Mouse (Mus musculus): ENCODE data around the gene Acbd7. TPM values are rescaled to one million over a fixed set of nuclear protein-coding genes. Genes with fewer than 3 reads are reported as not detected.

Acbd7 gene
- polyA plus RNA-seq, 1 experiment, result 1.4 TPM

- Histone ChIP-seq H3K27ac (ENCODE audit: insufficient read depth, low read length) (no peak overlapping the region), H3K4me1 (ENCODE audit: control insufficient read depth, insufficient read depth, low read length) (no peaks in the 10 kb centered on the region), H3K27me3 (ENCODE audit: control insufficient read depth, insufficient read depth, low read length) (no peaks in the 10 kb centered on the region), H3K4me3 (replicated peaks; ENCODE audit: insufficient read depth, low read depth, low read length) (no peak overlapping the region)
- no peak for DNase-seq
- WGBS, result 73% methylated on average over 6 of the region's 6 CpGs
- TF ChIP-seq POLR2A (IDR thresholded peaks at IDR 0.05; ENCODE audit: borderline replicate concordance, insufficient read depth, low read length), result no peak
Observed at GRCm38 (mm10) chr2:3387105-3387860, 51.3 kb downstream of the Acbd7 start.

Other genes starting within 250 kb of the Acbd7 start
- 26.6 and 29.1 TPM in 2 replicates for gene Fam171a1, start 221.9 kb upstream of the Acbd7 start, polyA plus RNA-seq (2012; rRNA removed)
- 39.8 and 41.6 TPM in 2 replicates for gene Nmt2, start 52.0 kb upstream of the Acbd7 start, polyA plus RNA-seq (2012; rRNA removed)
- 12.7 and 13.5 TPM in 2 replicates for gene Rpp38, start 3.5 kb upstream of the Acbd7 start, polyA plus RNA-seq (2012; rRNA removed)
- gene Olah, start 61.0 kb downstream of the Acbd7 start, polyA plus RNA-seq (2012; rRNA removed), result 0.06 TPM in 1 of 2 replicates, not detected in the other
- 1.4 and 2.1 TPM in 2 replicates for gene Meig1, start 86.5 kb downstream of the Acbd7 start, polyA plus RNA-seq (2012; rRNA removed)
- gene Dclre1c, start 88.0 kb downstream of the Acbd7 start, polyA plus RNA-seq (2012; rRNA removed), result 9.2 and 9.5 TPM in 2 replicates
- 2.5 and 2.6 TPM in 2 replicates for gene Suv39h2, start 138.9 kb downstream of the Acbd7 start, polyA plus RNA-seq (2012; rRNA removed)
- 3.9 and 4.1 TPM in 2 replicates for gene Gm45902, start 176.6 kb downstream of the Acbd7 start, polyA plus RNA-seq (2012; rRNA removed)
- 70.9 and 79.1 TPM in 2 replicates for gene Hspa14, start 176.6 kb downstream of the Acbd7 start, polyA plus RNA-seq (2012; rRNA removed)
- 1.4 and 1.8 TPM in 2 replicates for gene Cdnf, start 176.9 kb downstream of the Acbd7 start, polyA plus RNA-seq (2012; rRNA removed)
- 63.7 and 68.3 TPM in 2 replicates for gene Fam107b, start 234.3 kb downstream of the Acbd7 start, polyA plus RNA-seq (2012; rRNA removed)

All from cerebellum, adult 2 months (tissue).